Mouse (Mus musculus) lung, embryonic 14.5 days (tissue): ENCODE results near the gene Rtkn2. TPM values are rescaled to one million over a fixed set of nuclear protein-coding genes. Genes with fewer than 3 reads are reported as not detected.

ENCODE experiments used
- ATAC-seq: fragments of 200-750 bp; cut with Nextera tagmentation; 2 replicates; pipeline ENCODE4 v1.8.0; 2017; ENCODE audit warnings: mild to moderate bottlenecking, moderate TSS enrichment, moderate library complexity; ENCODE audit not compliant: insufficient read depth
- DNase-seq: peaks from one replicate; pipeline ENCODE4 v3.0.0-alpha.2; 2015
- H3K27ac ChIP-seq: fragments of 300-500 bp; sonication (generic); 2 replicates; pipeline ENCODE4 v1.5.1; 2014; ENCODE audit warnings: low read depth, mild to moderate bottlenecking, moderate library complexity
- H3K27me3 ChIP-seq: fragments of 300-500 bp; sonication (generic); 2 replicates; pipeline ENCODE4 v1.6.1; 2014; ENCODE audit warnings: low read length, control low read depth; ENCODE audit not compliant: insufficient read depth
- H3K36me3 ChIP-seq: fragments of 300-500 bp; sonication (generic); 2 replicates; pipeline ENCODE4 v1.6.1; 2014; ENCODE audit warnings: control low read depth; ENCODE audit not compliant: insufficient read depth
- H3K4me1 ChIP-seq: fragments of 300-500 bp; sonication (generic); 2 replicates; pipeline ENCODE4 v1.6.1; 2014; ENCODE audit warnings: antibody characterized with exemption, control low read depth; ENCODE audit not compliant: insufficient read depth
- H3K4me2 ChIP-seq: fragments of 300-500 bp; sonication (generic); 2 replicates; pipeline ENCODE4 v1.6.1; 2014; ENCODE audit warnings: mild to moderate bottlenecking
- H3K4me3 ChIP-seq: fragments of 300-500 bp; sonication (generic); 2 replicates; pipeline ENCODE4 v1.5.1; 2014; ENCODE audit warnings: low read depth, low read length
- H3K9ac ChIP-seq: fragments of 300-500 bp; sonication (generic); 2 replicates; pipeline ENCODE4 v1.6.1; 2014
- H3K9me3 ChIP-seq: fragments of 300-500 bp; sonication (generic); 2 replicates; pipeline ENCODE4 v1.6.1; 2016; ENCODE audit warnings: low read depth, low read length, control low read depth
- CTCF ChIP-seq: IDR thresholded peaks from 2 replicates; pipeline ENCODE4 v1.5.1; 2016; ENCODE audit warnings: antibody characterized with exemption, low read depth
- WGBS: fragments of 180-500 bp; shearing (Covaris S2); extraction: QIAGEN DNeasy Blood & Tissue Kit; methylation state at CpG from one replicate; pipeline ENCODE4 v1.1.7; 2014; 5-methylcytosine and 5-hydroxymethylcytosine counted together
- polyA plus RNA-seq: library from polyadenylated mRNA; unstranded; fragments of >200 nt; fragmentation: Nextera tagmentation; extraction: Ambion mirVana; gene quantifications from 2 replicates; pipeline ENCODE4 v1.2.1, GENCODE M21; 2014

Rtkn2 gene
- polyA plus RNA-seq, 1 experiment from 2014 or later: 16.0 TPM

GRCm38 (mm10) chr10:67966102-67966501, 13.3 kb upstream of the Rtkn2 start:
- TF ChIP-seq CTCF: no peak
- Histone ChIP-seq H3K9ac (no peak overlapping the region), H3K4me2 (no peak overlapping the region), H3K27me3 (no peaks in the 10 kb centered on the region), H3K27ac (no peak overlapping the region; the same call in 1 of the 2 replicates), H3K4me3 (no peak overlapping the region), H3K9me3 (no peaks in the 10 kb centered on the region), H3K36me3 (no peaks in the 10 kb centered on the region), H3K4me1 (0 out of 2 replicates have a peak, but pooled peaks cover 9% of the 10 kb centered on the region)
- ATAC-seq (no peak), DNase-seq (no peak)
- 42% methylated on average over 6 of the region's 6 CpGs for WGBS

- Histone ChIP-seq H3K36me3 (no peaks in the 10 kb centered on the region), H3K4me1 (0 out of 2 replicates have a peak, but pooled peaks cover 9% of the 10 kb centered on the region), H3K27me3 (no peaks in the 10 kb centered on the region), H3K4me3 (no peak overlapping the region), H3K9me3 (no peaks in the 10 kb centered on the region), H3K9ac (no peak overlapping the region), H3K4me2 (no peak overlapping the region), H3K27ac (no peak overlapping the region)
- ATAC-seq: no peak
- 63% methylated on average over 2 of the region's 2 CpGs for WGBS
- no peak for DNase-seq
- TF ChIP-seq CTCF: no peak
Measured at GRCm38 (mm10) chr10:67966983-67967382, 12.4 kb upstream of the Rtkn2 start.

- H3K9ac ChIP-seq: no peak overlapping the region
- no peak overlapping the region for H3K4me2 ChIP-seq
- no peak overlapping the region for H3K27ac ChIP-seq
- H3K27me3 ChIP-seq: no peaks in the 10 kb centered on the region
- ATAC-seq (no peak), DNase-seq (no peak)
- H3K4me3 ChIP-seq: no peak overlapping the region
- no peaks in the 10 kb centered on the region for H3K9me3 ChIP-seq
- no peaks in the 10 kb centered on the region for H3K36me3 ChIP-seq
- WGBS: 43% methylated on average over 11 of the region's 11 CpGs
- no peaks in the 10 kb centered on the region for H3K4me1 ChIP-seq
- no peak for TF ChIP-seq CTCF
Measured at GRCm38 (mm10) chr10:67971166-67971796, 8.1 kb upstream of the Rtkn2 start.

- Histone ChIP-seq H3K36me3 (no peaks in the 10 kb centered on the region), H3K4me1 (no peaks in the 10 kb centered on the region)
- WGBS: 47% methylated on average over 4 of the region's 4 CpGs
Measured at GRCm38 (mm10) chr10:67977271-67977670, 2.1 kb upstream of the Rtkn2 start.

GRCm38 (mm10) chr10:67983776-67984175, 4.4 kb downstream of the Rtkn2 start:
- ATAC-seq: no peak
- Histone ChIP-seq H3K4me1 (no peaks in the 10 kb centered on the region), H3K9me3 (no peaks in the 10 kb centered on the region), H3K4me2 (no peak overlapping the region), H3K4me3 (no peak overlapping the region), H3K36me3 (no peaks in the 10 kb centered on the region), H3K27me3 (no peaks in the 10 kb centered on the region), H3K27ac (no peak overlapping the region), H3K9ac (no peak overlapping the region)
- WGBS: 88% methylated on average over 8 of the region's 8 CpGs
- no peak for TF ChIP-seq CTCF
- DNase-seq: no peak

More at GRCm38 (mm10) chr10:67977271-67977670, 2.1 kb upstream of the Rtkn2 start:
- Histone ChIP-seq H3K27ac (no peak overlapping the region), H3K9me3 (no peaks in the 10 kb centered on the region), H3K27me3 (no peaks in the 10 kb centered on the region), H3K9ac (no peak overlapping the region), H3K4me2 (no peak overlapping the region), H3K4me3 (no peak overlapping the region)
- DNase-seq (no peak), ATAC-seq (no peak)
- no peak for TF ChIP-seq CTCF

- Histone ChIP-seq H3K9me3 (no peaks in the 10 kb centered on the region), H3K27ac (no peak overlapping the region), H3K4me1 (no peaks in the 10 kb centered on the region), H3K36me3 (no peaks in the 10 kb centered on the region), H3K4me2 (no peak overlapping the region), H3K9ac (no peak overlapping the region), H3K27me3 (no peaks in the 10 kb centered on the region), H3K4me3 (no peak overlapping the region)
- peak; percentile 94 for TF ChIP-seq CTCF
- peak; percentile 87 for DNase-seq
- WGBS: 30% methylated on average over 13 of the region's 13 CpGs
- ATAC-seq: peak; percentile 68; the same call in 1 of the 2 replicates
Measured at GRCm38 (mm10) chr10:67984271-67984943, 5.0 kb downstream of the Rtkn2 start.

- no peaks in the 10 kb centered on the region for H3K9me3 ChIP-seq
- 83% methylated on average over 17 of the region's 17 CpGs for WGBS
- H3K27ac ChIP-seq: no peak overlapping the region
- no peaks in the 10 kb centered on the region for H3K4me1 ChIP-seq
- H3K9ac ChIP-seq: no peak overlapping the region
- no peak overlapping the region for H3K4me2 ChIP-seq
- no peaks in the 10 kb centered on the region for H3K36me3 ChIP-seq
- TF ChIP-seq CTCF: no peak
- H3K27me3 ChIP-seq: no peaks in the 10 kb centered on the region
- H3K4me3 ChIP-seq: no peak overlapping the region
- DNase-seq (no peak), ATAC-seq (no peak)
Measured at GRCm38 (mm10) chr10:67985100-67985499, 5.7 kb downstream of the Rtkn2 start.
